Mouse (Mus musculus) gastrocnemius, postnatal 14 days (tissue): Measurements from ENCODE around the gene Wdr63. TPM values are rescaled to one million over a fixed set of nuclear protein-coding genes. Genes with fewer than 3 reads are reported as not detected.

Experiments
- DNase-seq: peaks from one replicate; pipeline ENCODE4 v3.0.0; 2021; ENCODE audit warnings: mixed read lengths
- intact Hi-C: fragments of 180-260 bp; cut with DNase I; formaldehyde crosslinking; loops from one replicate; pipeline ENCODE4 v1.15.1; 2025; ENCODE audit warnings: low total_unique reads
- long read RNA-seq, 2 experiments: library from polyadenylated mRNA; stranded (forward); transcript quantifications; one replicate each; pipeline ENCODE4 v2.0.0; 2021
- total RNA-seq, 2 experiments: library from RNA; stranded (reverse); gene quantifications; 2 replicates each; pipeline ENCODE4 v1.2.3; 2021

The Wdr63 gene
- total RNA-seq: not detected
- long read RNA-seq, experiment 1: 0 reads
- long read RNA-seq, experiment 2: 0 reads

GRCm38 (mm10) chr3:146107921-146108571 is at the start of gene Wdr63:
Gene Wdr63, minus strand, starts transcription at chr3:146108130.
- intact Hi-C loops: loop anchor here (2.0 kb wide), 1 partner anchor 53 kb away; no protein-coding TSS in a partner anchor
- no peak for DNase-seq

GRCm38 (mm10) chr3:146156811-146157210 is 48.9 kb upstream of the Wdr63 start:
- no peak for DNase-seq
- intact Hi-C loops: no loop called here

GRCm38 (mm10) chr3:146155628-146156576 is 48.0 kb upstream of the Wdr63 start:
- DNase-seq: no peak
- intact Hi-C loops: no loop called here

GRCm38 (mm10) chr3:146153862-146154611 is 46.1 kb upstream of the Wdr63 start:
- intact Hi-C loops: no loop called here
- DNase-seq: no peak

GRCm38 (mm10) chr3:146152913-146153312 is 45.0 kb upstream of the Wdr63 start:
- DNase-seq: no peak
- intact Hi-C loops: no loop called here

GRCm38 (mm10) chr3:146152348-146152747 is 44.4 kb upstream of the Wdr63 start:
- intact Hi-C loops: no loop called here

GRCm38 (mm10) chr3:146151755-146152154 is 43.8 kb upstream of the Wdr63 start:
- intact Hi-C loops: no loop called here
- DNase-seq: no peak

More at GRCm38 (mm10) chr3:146152348-146152747, 44.4 kb upstream of the Wdr63 start:
- no peak for DNase-seq

- intact Hi-C loops: no loop called here
Observed at GRCm38 (mm10) chr3:146151328-146151727, 43.4 kb upstream of the Wdr63 start.

GRCm38 (mm10) chr3:146150560-146150959 is 42.6 kb upstream of the Wdr63 start:
- no peak for DNase-seq
- intact Hi-C loops: no loop called here

More at GRCm38 (mm10) chr3:146151328-146151727, 43.4 kb upstream of the Wdr63 start:
- no peak for DNase-seq

- intact Hi-C loops: no loop called here
- DNase-seq: peak; percentile 51
Observed at GRCm38 (mm10) chr3:146150058-146150400, 42.1 kb upstream of the Wdr63 start.

GRCm38 (mm10) chr3:146149156-146150057 is 41.5 kb upstream of the Wdr63 start, which contains the start of gene Mcoln2:
Gene Mcoln2, plus strand, starts transcription at chr3:146149833.
- intact Hi-C loops: no loop called here
- no peak for DNase-seq

GRCm38 (mm10) chr3:146146131-146146530 is 38.2 kb upstream of the Wdr63 start:
- no peak for DNase-seq
- intact Hi-C loops: no loop called here

- no peak for DNase-seq
- intact Hi-C loops: no loop called here
Observed at GRCm38 (mm10) chr3:146145501-146145900, 37.6 kb upstream of the Wdr63 start.

GRCm38 (mm10) chr3:146142523-146142922 is 34.6 kb upstream of the Wdr63 start:
- intact Hi-C loops: no loop called here
- no peak for DNase-seq

GRCm38 (mm10) chr3:146140276-146140675 is 32.3 kb upstream of the Wdr63 start:
- intact Hi-C loops: no loop called here
- no peak for DNase-seq

- intact Hi-C loops: no loop called here
- DNase-seq: no peak
Observed at GRCm38 (mm10) chr3:146136422-146136821, 28.5 kb upstream of the Wdr63 start.

- no peak for DNase-seq
- intact Hi-C loops: no loop called here
Observed at GRCm38 (mm10) chr3:146135417-146135816, 27.5 kb upstream of the Wdr63 start.

GRCm38 (mm10) chr3:146134834-146135233 is 26.9 kb upstream of the Wdr63 start:
- no peak for DNase-seq
- intact Hi-C loops: no loop called here

GRCm38 (mm10) chr3:146127205-146127604 is 19.3 kb upstream of the Wdr63 start:
- intact Hi-C loops: no loop called here
- DNase-seq: no peak
